Mouse (Mus musculus): ENCODE data around the gene Mrtfa.

The Mrtfa gene

DNA sequence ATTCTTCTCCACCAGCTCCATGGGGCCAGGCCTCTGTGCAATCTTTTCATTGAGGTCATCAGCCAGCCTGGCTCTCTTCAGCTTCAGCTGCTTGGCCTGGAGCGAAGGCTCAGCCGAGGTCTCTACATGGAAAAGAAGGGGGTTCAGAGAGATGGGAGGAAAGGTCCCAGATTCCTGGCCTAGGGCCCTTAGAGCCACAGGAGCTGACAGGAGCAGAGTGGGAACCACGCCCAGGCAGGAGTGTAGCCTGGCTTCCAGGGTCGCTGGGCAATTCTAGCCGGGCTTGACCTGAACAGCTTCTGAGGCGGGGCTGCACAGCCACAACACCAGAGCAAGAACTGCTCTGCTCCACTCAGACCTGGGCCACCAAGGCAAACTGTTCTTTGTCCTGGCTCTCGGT is 168.1 kb downstream of the Mrtfa start:
- no peak for DNase-seq

DNA sequence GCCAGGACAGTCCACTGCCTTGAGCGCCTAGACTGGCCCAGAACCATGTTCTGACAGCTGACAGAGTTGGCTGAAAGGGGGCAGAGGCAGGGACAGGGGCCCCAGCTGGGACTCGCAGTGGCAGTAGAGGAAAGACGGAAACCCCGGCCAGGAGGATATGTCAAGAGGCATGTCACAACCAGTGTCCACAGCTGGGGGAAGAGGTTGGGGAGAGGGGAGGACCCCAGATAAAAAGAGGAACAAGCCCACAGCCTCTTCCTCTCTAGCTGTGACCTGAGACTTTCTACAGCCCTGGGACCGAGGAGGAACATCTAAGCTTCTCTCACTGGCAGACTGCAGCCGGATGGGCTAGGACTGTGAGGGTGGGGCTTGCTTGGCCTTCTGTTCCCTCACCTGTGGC is 169.2 kb downstream of the Mrtfa start:
- DNase-seq, result no peak

DNA sequence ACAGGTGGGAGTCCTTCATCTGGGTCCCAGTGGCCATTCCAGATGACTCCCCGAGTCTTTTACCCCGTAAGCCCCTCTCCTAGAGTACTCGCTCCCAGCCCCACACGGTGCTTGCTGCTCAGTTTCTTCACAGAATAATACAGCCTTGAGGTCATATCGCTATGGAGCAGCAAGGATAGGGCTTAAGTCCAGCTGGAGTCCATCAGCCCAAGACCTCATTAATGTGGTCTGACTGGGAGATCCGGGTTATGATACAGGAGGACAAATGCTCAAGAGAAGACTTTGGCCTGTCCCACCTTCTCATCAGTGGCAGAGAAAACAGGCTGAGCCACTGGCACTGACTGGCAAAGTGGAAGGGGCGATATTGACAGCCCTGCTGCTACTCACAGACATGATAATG is 173.2 kb downstream of the Mrtfa start:
- DNase-seq, result no peak

DNA sequence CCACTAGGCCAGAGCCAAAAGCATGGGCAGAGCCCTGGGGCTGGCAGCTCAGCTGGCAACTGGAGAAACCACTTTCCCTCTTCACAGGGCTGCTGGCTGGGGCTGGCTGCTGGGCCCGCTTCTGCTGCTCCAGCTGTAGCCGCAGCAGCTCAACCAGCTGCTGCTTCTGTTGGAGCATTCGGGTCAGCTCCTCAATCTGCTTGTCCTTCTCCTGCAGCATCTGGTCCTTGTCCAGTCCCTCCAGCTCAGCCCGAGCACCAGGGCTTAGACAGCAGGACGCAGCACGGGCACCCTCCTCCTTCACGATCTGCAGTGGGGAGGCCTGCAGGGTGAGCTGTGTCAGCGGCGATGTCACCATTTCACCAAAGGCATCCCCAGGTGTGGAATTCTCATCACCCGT is 174.1 kb downstream of the Mrtfa start:
- no peak for DNase-seq

DNA sequence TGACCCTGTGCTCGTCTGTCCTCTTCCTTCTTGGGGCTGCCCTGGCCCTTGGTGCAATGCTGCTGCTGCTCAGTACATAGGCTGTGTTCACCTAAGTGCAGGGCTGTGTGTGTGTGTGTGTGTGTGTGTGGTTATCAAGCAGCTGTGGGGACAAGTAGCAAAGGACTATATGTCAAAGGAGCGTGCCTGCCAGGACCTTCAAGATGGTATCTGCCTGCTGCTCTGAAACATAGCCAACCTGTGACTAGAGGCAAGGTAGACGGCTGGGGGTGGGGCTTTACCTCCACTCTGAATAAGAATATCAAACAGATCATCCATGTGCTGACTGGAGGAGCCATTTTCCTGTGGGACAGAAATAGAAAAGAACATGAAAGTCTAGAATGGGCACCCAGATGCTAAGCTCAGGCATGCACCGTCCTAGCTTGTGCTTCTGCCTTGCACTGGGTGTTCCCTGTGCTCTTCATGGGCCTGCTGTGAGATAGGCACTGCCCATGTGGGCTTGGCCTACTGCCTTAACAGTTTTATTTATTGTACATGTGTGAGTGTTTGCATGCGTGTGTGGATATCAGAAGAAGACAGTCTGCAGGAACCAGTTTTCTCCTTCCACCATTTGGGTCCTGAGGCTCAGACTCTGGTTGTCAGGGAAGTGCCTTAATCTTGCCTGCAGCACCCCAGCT is 175.4 kb downstream of the Mrtfa start:
- no peak for DNase-seq

DNA sequence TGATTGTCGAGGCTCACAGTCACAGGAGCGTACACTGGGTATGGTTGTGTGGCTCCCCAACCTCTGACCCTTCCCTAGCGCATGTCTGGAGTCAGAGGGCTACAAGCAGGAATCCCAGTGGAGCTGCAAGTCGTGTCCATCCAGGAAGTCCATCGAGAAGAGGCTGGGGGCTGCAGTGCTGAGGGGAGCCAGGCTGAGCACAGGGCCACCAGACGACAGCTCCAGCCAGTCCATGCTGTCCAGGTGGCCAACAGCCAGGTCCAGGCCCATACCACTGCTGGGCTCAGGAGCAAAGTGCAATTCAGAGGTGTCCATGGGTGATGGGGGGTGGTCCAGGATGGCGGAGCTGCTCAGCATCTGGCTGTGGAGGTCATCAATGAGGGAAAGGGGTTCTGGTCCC is 177.4 kb downstream of the Mrtfa start:
- DNase-seq, result no peak

DNA sequence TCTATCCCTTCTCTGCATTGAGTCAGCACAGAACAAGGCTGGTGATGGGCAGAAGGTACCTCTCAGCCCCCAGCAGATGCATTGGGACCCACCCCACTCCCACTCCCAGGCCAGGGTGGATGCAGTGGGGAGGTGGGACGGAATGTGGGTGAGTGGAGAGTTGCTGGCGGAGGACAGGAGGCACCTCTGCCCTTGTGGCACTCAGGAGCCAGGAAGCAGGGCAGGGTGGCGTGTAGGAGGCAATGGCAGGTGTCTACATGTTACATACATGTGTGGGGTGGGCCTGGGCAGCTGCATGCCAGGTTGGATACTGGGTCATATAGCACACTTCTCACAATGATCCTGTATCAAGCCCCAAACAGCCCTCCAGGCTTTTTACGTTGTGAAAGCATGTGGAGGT is 178.2 kb downstream of the Mrtfa start:
- DNase-seq, result no peak

DNA sequence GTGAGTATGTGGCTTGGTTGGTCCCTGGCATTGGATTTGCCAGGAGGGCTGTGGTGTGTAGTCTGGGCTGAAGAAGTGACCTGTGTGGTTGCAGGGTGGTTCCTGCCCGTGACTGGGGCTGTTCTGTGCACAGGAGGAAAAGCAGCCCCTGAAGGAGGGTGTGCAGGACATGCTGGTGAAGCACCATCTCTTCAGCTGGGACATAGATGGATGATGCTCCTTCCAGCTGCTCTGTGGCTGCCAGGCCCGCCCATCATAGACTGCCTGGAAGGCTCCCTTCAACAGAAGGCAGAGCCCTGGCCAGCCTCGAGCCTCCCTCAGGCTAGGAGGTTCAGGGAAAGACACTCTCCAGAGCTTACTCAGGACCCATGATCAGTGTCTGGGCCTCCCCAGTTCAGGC is 179.0 kb downstream of the Mrtfa start:
- DNase-seq, result no peak

DNA sequence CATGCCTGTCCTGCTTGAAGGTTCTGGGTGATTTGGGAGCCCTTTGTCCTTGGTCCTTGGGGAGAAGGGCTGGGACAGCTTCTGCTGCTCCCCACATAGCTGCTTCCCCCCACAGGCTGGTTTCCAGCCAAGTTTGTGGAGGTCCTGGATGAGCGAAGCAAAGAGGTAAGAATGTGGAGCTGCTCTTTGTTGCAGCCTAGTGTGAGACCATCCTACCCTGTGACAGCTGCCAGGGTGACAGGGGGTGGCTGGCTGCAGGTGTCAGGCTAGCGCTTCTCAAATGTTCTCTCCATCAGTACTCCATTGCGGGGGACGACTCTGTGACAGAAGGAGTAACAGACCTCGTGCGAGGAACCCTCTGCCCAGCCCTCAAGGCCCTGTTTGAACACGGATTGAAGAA is 180.4 kb downstream of the Mrtfa start:
- no peak for DNase-seq

DNA sequence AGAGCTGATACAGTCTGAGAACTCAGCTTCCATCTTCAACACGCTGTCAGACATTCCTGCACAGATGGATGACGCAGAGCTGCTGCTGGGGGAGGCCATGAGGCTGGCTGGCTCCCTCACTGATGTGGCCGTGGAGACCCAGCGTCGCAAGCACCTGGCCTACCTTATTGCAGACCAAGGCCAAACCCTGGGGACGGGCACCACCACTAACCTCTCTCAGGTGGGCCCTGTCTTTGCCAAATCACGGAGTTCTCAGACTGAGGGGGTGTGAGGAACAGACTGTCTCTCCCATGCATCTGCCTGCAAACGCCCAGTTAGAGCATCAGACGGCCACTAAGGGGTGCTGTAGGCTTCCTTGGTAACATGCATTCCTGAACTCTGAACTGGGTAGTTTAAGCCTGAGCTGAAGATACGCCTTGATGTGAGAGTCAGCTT is 181.9 kb downstream of the Mrtfa start:
- peak; percentile 47 for DNase-seq

DNA sequence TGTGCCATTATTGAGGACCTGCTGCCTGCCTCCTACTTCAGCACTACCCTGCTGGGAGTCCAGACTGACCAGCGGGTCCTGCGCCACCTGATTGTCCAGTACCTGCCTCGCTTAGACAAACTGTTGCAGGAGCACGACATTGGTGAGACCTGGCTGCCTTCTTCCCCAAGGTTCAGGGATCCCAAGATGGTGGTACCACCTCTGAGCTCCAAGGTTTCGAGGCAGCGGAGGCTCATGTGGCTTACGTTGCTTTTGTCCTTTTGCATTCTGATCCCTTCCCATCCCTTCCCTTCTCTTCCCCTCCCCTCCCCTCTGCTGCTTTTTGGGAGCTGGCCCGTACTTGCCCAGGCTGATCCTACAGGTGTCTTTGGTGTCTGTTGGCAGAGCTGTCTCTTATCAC is 182.7 kb downstream of the Mrtfa start:
- DNase-seq, result no peak

DNA sequence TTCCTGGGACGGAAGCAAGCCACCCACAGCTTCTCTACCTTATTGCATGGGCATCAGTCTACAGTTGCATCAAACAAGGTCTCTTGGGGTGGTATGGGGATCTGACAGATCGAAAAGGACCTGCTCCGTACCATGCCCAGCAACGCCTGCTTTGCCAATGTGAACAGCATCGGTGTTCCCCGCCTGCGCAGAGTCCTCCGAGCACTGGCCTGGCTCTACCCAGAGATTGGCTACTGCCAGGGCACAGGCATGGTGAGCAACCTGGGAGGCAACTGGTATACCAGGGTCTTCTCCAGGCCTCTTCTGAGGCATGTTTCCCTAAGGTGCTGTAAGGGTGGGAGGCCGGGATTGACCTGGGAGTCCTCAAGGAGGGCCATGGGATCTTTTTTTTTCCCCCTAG is 183.2 kb downstream of the Mrtfa start:
- no peak for DNase-seq

DNA sequence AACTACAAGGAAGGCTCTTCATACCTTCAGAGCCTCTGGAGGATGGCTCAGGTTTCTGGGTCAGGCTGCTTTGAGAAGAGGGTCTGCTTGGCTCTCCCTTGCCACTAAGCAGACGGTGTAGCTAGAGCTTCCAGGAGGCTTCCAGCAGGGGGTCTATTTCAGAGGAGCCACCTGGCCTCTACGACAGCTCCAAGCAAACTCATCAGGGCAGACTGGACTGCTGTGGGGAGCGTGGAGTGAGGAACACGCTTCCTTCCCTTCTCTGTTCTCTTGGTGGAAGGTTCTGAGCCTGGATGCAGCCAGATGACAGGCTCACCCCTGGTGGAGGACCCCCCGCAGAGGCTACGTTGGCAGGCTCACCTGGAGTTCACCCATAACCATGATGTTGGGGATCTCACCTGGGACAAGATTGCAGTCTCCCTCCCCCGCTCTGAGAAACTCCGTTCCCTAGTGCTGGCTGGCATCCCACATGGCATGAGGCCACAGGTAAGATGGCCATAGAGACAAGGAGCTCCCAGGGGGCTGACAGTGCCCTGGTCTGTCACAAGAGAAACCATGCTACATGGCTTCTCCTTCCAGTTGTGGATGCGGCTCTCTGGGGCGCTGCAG is 184.3 kb downstream of the Mrtfa start:
- no peak for DNase-seq

DNA sequence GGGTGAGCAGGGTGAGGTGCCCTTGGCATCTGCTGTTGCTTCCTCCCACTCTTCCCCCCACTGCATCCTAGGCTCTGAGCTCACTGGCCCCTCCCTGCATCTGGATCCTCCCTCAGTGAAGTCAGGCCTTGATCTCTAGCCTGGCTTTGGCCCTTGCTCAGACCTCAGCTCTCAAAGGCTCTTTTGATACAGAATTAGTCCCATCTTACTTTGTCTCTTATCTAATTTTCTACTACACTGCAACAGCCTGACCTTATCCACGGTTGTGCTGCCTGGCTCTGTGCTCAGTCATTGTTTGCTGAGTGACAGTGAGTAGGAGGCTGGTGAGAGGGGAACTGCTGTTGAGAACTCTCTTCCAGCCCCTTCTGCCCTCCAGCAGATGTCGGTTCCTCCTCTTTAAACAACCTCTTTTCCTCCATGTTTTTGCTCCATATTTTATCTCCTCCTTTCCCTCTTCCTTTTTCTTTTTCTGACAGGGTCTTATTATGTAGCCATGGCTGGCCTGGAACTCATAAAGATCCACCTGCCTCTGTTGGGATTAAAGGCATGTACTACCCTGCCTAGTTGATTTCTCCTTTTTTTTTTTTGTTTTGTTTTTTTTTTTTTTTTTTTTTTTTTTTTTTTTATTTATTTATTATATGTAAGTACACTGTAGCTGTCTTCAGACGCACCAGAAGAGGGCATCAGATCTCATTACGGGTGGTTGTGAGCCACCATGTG is 190.0 kb downstream of the Mrtfa start:
- DNase-seq, result no peak

DNA sequence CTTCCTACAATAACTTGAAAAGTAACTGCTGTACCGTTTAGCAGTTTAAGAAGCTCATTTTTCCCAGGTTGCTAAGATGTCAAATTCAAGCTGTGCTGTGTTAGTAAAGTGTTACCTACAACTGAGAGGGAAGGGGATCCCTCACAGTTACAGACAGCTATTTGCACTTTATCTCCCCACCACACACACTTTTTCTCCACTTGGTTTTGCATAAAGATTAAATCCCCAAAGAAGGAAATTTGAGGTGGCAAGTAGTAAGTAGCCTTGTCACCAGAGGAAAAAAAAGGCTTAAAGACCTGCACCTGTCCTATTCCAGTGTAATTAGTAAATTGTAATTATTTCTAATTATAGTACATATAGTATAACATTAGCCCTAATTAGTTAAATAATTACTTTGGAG is 193.5 kb downstream of the Mrtfa start:
- no peak for DNase-seq

DNA sequence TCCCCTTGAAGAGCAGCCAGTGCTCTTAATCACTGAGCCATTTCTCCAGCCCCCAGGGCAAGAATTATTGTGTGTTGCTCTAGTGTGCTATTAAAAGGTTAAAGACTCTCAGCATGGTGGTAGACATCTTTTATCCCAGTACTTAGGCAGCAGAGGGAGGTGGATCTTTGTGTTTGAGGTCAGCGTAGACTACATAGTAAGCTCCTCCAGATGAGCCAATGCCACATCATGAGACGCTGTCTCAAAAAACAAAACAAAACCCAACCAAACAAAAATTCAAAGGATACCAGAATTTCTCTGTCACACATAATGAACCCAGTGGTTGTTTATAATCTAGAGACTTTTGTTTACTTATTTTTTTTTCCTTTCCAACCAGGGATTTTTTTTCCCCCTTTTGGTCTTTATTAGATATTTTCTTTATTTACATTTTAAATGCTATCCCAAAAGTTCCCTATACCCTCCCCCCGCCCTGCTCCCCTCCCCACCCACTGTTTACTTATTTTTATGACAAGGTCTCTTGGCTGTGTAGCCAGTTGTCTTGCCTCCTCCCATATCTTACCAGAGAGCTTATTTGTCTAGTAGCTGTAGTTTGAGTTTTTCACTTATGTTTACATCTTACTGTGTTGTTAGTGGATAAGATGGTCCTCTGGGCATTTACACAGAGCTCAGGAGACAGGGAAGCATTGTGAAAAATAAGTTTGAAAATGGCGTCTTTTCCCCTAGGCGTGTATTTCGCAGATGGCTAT is 194.3 kb downstream of the Mrtfa start:
- DNase-seq, result no peak

DNA sequence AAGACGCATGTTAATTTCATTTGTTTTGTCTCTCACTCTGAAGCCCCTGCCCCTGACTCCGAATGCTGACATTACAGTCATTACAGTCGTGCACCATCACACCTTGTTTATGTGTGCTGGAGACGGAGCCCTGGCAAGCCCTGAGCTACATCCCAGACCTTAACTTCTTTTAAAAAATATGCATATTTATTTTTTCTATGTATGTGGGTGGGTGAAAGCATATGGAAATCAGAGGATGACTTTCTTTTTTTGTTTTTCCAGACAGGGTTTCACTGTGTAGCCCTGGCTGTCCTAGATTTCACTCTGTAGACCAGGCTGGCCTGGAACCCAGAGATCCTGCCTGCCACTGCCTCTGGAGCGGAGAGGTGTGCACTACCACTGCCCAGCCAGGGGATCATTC is 195.6 kb downstream of the Mrtfa start:
- DNase-seq, result no peak

DNA sequence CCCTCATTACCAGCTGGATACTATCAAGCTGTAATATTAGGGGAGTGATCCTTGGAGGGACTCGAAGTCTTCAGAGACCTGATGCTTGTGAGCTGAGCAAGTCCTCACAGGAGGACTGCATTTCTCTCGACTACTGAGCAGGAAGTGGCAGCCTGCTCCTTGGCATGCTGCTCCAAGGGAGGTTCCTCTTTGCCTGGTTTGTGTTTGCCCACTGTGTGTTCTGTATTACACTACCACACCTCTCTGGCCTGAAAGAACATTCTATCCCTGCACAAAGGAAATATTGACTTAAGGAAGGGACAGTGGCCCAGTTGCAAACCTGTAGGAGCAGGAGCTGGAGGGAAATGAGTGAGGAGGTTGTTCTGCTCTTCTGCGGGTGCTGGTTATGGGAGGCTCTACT is 200.8 kb downstream of the Mrtfa start:
- no peak for DNase-seq

DNA sequence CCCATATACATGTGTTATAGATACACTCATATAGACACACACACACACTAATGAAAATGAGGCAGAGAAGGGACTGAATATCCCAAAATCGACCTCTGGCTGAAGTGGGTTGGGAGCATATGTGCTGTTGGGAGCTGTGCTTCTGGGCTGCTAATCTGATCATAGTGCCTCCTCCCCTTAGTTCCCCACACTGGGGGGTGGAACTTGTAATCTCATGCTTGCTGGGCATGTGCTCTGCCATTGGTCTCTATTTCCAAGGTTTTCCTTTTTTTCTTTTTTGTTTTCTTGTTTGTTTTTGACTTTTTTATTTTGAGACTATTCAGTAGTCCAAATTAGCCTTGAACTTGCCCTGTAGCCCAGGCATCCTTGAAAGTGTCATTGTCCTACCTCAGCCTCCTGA is 202.2 kb downstream of the Mrtfa start:
- DNase-seq, result no peak

DNA sequence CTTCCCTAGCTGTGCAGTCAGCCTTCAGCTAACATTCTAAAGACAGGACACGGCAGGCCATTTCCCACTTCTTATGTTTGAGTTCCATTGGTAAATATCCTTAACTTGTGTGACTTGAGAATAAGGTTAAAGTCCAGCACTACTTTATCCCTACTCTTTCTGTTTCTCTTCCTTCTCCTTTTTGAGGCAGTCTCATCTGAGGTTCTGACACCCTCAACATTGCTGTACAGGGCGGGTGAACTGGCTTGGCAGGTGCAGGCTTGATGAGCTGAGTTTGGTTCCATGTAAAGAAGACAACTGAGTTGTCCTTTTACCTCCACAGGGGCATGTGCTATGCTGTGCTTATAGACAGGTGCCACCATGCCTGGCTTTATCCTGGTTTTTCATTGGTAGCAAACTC is 207.3 kb downstream of the Mrtfa start:
- no peak for DNase-seq

DNA sequence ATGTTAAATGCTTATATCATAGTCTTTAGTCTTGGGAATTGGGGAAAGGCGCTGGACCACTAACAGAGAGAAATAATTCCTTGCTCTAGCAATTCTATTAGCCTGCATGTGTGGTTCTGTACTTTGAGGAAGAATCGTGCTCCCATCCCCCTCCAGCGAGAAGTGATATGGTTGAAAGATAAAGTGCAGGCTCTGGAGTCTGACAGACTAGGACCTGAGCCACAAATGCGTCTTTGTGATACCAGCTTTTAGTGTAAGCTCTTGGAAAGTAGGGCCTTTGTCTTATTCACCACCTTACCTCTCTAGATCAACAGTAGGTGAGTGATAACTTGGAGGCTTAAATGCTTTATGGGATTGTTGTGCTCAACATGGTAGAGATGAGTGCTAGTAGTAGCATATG is 209.4 kb downstream of the Mrtfa start:
- DNase-seq, result no peak

DNA sequence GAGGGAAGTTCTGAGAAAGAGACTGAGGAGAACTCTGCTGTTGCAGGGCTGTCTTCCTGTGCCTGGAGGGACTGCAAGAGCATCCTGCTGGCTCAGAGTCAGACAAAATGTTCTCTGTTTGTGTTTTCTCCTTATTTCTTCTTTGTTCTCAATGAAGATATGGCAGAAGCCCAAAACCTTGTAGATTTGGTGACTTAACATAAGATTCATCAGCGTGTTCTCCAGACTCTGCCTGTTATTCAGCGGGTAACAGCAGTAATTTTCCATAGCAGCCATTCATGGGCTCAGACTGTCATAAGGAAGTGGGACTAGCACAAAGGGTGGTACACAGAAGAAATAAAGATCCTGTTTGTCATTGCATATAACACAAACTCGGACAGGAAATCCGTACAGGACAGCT is 210.9 kb downstream of the Mrtfa start:
- no peak for DNase-seq

DNA sequence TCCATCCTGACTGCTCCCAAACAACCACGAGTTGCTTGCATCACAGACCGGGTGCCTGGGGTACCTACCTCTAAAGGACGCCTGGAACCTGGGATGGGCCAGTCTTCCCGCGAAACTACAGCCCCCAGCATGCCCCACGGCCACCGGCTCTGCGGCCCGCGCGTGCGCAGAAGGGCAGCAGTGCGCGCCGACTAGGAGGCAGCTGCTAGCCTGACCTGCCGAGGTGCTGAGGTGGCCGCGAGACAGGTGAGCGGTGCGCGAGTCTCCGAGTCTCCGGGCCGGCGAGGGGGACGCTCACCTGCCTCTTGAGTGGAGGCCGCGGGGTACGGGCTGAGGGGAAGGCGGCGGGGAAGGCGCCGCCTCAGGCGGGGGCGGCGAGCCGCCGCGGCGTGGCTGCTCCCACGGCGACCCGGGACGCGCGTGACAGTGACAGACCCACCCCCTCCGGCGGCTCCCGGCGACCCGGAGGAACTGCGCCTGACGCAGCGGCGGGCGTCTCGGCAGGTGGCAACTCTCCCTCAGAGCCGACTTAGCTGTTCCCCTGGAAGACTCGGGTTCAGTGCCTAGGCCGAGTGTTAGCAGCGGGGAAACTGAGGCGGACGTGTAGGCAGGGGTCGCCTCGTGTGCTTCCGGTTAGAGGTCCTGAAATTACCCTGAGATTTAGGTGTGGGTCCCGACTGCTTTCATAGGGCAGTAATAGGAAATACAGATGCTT is 212.8 kb downstream of the Mrtfa start, which contains the start of gene Sgsm3:
Gene Sgsm3 (plus strand): TSS at position 146 of the 715 bp plus-strand sequence.
- DNase-seq, result peak; percentile 91

All from embryo, embryonic 11 days (tissue).